Comparison of ENCODE assay signal across 14 mouse cellular contexts in the genomic region with DNA sequence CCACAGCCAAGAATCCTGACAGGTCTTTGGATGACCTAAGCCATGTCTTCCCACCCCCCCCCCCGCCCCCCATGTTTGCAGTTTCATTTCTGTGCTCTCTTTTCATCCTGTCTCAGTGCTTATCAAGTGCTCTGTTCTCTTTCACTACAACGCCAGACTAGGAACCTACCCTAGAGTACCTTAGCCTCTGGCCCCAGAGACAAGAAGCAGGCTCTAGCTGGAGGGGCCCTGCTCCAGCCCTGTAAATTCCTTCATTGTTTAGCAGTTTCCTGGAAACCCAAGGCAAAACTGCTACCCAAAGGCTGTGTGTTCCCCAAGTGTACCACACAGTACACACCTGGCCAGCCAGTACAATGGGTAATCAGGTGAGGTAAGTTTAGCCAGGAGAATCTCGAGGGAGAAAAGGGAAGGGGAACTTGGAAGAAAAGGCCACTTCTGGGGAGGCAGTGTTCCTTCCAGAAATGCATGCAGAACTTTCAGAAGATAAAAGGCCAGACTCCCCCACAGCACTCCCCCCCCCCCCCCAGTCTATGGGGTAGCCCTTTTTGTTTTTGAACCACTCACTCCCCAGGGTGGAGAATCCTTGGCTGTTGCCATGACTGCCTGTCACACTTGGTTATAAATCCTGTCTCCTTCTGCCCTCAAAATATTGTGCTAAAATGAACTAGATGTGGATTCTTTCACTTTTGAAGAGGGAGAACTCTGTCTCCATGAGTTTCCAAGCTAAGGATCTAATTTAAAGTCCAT.
A peak's percentile ranks its signal among the peaks of the same experiment; 100 is the strongest.
DNase-seq lines count a peak whose midpoint lies in the region; ATAC-seq lines count a peak whose summit lies in the region.
"Had no signal": no experiment of that assay in that cellular context is flagged by ENCODE, and none has a peak within 500 bp of the region (broad histone marks: within the 10 kb centered on the region; RNA-seq: fewer than 3 reads in every experiment).

No protein-coding gene starts in this region.

- no peak overlapping the region for H3K4me2 ChIP-seq in forebrain, embryonic 11.5 days (ENCODE audit: low read depth, low read length, severe bottlenecking)
- H3K4me2 ChIP-seq in forebrain, embryonic 15.5 days (replicated peaks): no peak overlapping the region
- H3K4me2 ChIP-seq in midbrain, embryonic 11.5 days: no peak overlapping the region
- no peak overlapping the region for H3K4me2 ChIP-seq in midbrain, embryonic 15.5 days
- no peak overlapping the region for H3K4me2 ChIP-seq in neural tube, embryonic 15.5 days

- intact Hi-C loops in gastrocnemius, postnatal 14 days (cut with DNase I; ENCODE audit: low total_unique reads): no loop called here

- H3K27me3 ChIP-seq in forebrain, embryonic 11.5 days (ENCODE audit: control insufficient read depth, insufficient read depth, low read length): no peaks in the 10 kb centered on the region
- no peaks in the 10 kb centered on the region for H3K27me3 ChIP-seq in forebrain, embryonic 15.5 days
- no peaks in the 10 kb centered on the region for H3K27me3 ChIP-seq in midbrain, embryonic 11.5 days (ENCODE audit: control insufficient read depth, insufficient read depth, low read length)
- H3K27me3 ChIP-seq in midbrain, embryonic 15.5 days (replicated peaks): no peaks in the 10 kb centered on the region
- H3K27me3 ChIP-seq in limb, embryonic 10.5 days (ENCODE audit: low read depth, poor library complexity, severe bottlenecking): no peaks in the 10 kb centered on the region
- H3K27me3 ChIP-seq in neural tube, embryonic 15.5 days (replicated peaks): no peaks in the 10 kb centered on the region

- H3K9me3 ChIP-seq in forebrain, embryonic 11.5 days (ENCODE audit: control insufficient read depth, low read length): no peaks in the 10 kb centered on the region
- no peaks in the 10 kb centered on the region for H3K9me3 ChIP-seq in forebrain, embryonic 15.5 days
- H3K9me3 ChIP-seq in midbrain, embryonic 11.5 days (ENCODE audit: control insufficient read depth, low read length): no peaks in the 10 kb centered on the region
- no peaks in the 10 kb centered on the region for H3K9me3 ChIP-seq in midbrain, embryonic 15.5 days
- H3K9me3 ChIP-seq in limb, embryonic 10.5 days (replicated peaks): no peaks in the 10 kb centered on the region
- no peaks in the 10 kb centered on the region for H3K9me3 ChIP-seq in neural tube, embryonic 15.5 days (replicated peaks)

- no peak overlapping the region for H3K4me3 ChIP-seq in forebrain, embryonic 11.5 days (ENCODE audit: low read depth, low read length)
- H3K4me3 ChIP-seq in forebrain, embryonic 15.5 days: no peak overlapping the region
- H3K4me3 ChIP-seq in midbrain, embryonic 11.5 days (ENCODE audit: low read depth, low read length): no peak overlapping the region
- H3K4me3 ChIP-seq in midbrain, embryonic 15.5 days: no peak overlapping the region
- H3K4me3 ChIP-seq in limb, embryonic 10.5 days: no peak overlapping the region
- no peak overlapping the region for H3K4me3 ChIP-seq in neural tube, embryonic 15.5 days (replicated peaks)

- H3K4me1 ChIP-seq in forebrain, embryonic 11.5 days (replicated peaks; ENCODE audit: control insufficient read depth, insufficient read depth, low read length): no peaks in the 10 kb centered on the region; the same call in 1 of the 2 replicates
- 0 out of 2 replicates have a peak, but pooled peaks cover 7% of the 10 kb centered on the region for H3K4me1 ChIP-seq in forebrain, embryonic 15.5 days
- peaks cover 7% of the 10 kb centered on the region for H3K4me1 ChIP-seq in midbrain, embryonic 11.5 days (ENCODE audit: control insufficient read depth, insufficient read depth, low read length)
- peaks cover 4% of the 10 kb centered on the region; the same call in 1 of the 2 replicates for H3K4me1 ChIP-seq in midbrain, embryonic 15.5 days
- H3K4me1 ChIP-seq in limb, embryonic 10.5 days: peaks cover 40% of the 10 kb centered on the region
- peaks cover 5% of the 10 kb centered on the region; the same call in 1 of the 2 replicates for H3K4me1 ChIP-seq in neural tube, embryonic 15.5 days

- WGBS in forebrain, embryonic 11.5 days: 21% methylated on average over 3 of the region's 3 CpGs
- 28% methylated on average over 3 of the region's 3 CpGs for whole genome bisulfite sequencing in forebrain, embryonic 15.5 days
- WGBS in midbrain, embryonic 11.5 days: 23% methylated on average over 3 of the region's 3 CpGs
- 33% methylated on average over 3 of the region's 3 CpGs for WGBS in midbrain, embryonic 15.5 days
- 39% methylated on average over 3 of the region's 3 CpGs for WGBS in limb, embryonic 10.5 days
- 24% methylated on average over 3 of the region's 3 CpGs for WGBS in neural tube, embryonic 15.5 days

- peak; percentile 55; the same call in 1 of the 2 replicates for ATAC-seq in forebrain, embryonic 11.5 days (replicated peaks; ENCODE audit: low FRiP score)
- ATAC-seq in forebrain, embryonic 15.5 days (replicated peaks): no peak
- ATAC-seq in midbrain, embryonic 11.5 days (ENCODE audit: low FRiP score): peak; percentile 77
- ATAC-seq in midbrain, embryonic 15.5 days (replicated peaks): no peak
- peak; percentile 28; the same call in 1 of the 2 replicates for ATAC-seq in neural tube, embryonic 15.5 days (ENCODE audit: low FRiP score)

- H3K9ac ChIP-seq in forebrain, embryonic 11.5 days (ENCODE audit: low read length): no peak overlapping the region
- no peak overlapping the region for H3K9ac ChIP-seq in forebrain, embryonic 15.5 days (replicated peaks)
- no peak overlapping the region for H3K9ac ChIP-seq in midbrain, embryonic 11.5 days (ENCODE audit: low read length)
- no peak overlapping the region for H3K9ac ChIP-seq in midbrain, embryonic 15.5 days
- no peak overlapping the region for H3K9ac ChIP-seq in neural tube, embryonic 15.5 days (replicated peaks)

- 0 out of 2 replicates have a peak overlapping the region, but pooled peaks have one; percentile 26 for H3K27ac ChIP-seq in forebrain, embryonic 11.5 days (ENCODE audit: low read depth, low read length)
- no peak overlapping the region for H3K27ac ChIP-seq in forebrain, embryonic 15.5 days (replicated peaks)
- H3K27ac ChIP-seq in midbrain, embryonic 11.5 days (ENCODE audit: low read depth, low read length): no peak overlapping the region
- H3K27ac ChIP-seq in midbrain, embryonic 15.5 days: no peak overlapping the region
- H3K27ac ChIP-seq in limb, embryonic 10.5 days: peak overlapping the region; percentile 81
- H3K27ac ChIP-seq in neural tube, embryonic 15.5 days (replicated peaks): no peak overlapping the region

- H3K36me3 ChIP-seq in forebrain, embryonic 11.5 days (ENCODE audit: control insufficient read depth, insufficient read depth, low read length): no peaks in the 10 kb centered on the region
- H3K36me3 ChIP-seq in forebrain, embryonic 15.5 days: no peaks in the 10 kb centered on the region
- no peaks in the 10 kb centered on the region for H3K36me3 ChIP-seq in midbrain, embryonic 11.5 days (ENCODE audit: control insufficient read depth, insufficient read depth, low read length)
- no peaks in the 10 kb centered on the region for H3K36me3 ChIP-seq in midbrain, embryonic 15.5 days (replicated peaks)
- H3K36me3 ChIP-seq in limb, embryonic 10.5 days: no peaks in the 10 kb centered on the region
- no peaks in the 10 kb centered on the region for H3K36me3 ChIP-seq in neural tube, embryonic 15.5 days

- DNase-seq in forebrain, embryonic 11.5 days (ENCODE audit: low spot score): no peak
- DNase-seq in midbrain, embryonic 11.5 days (ENCODE audit: low spot score, missing footprints): peak; percentile 90
- DNase-seq in limb, embryonic 10.5 days (ENCODE audit: low spot score): no peak
- DNase-seq in gastrocnemius, postnatal 14 days: no peak
- DNase-seq in thymus, postnatal 36 days: no peak
- DNase-seq: adrenal gland, postnatal 14 days; cerebellum, postnatal 36 days; gastrocnemius, postnatal 10 days; lung, adult 2 months; right cerebral cortex, adult 18-20 months; thymus, adult 2 months had no signal

Comparison
In these comparisons a context has a peak if more than half of its experiments do, and no peak if none do; other contexts are left out.
1. ATAC-seq: peak in forebrain, embryonic 11.5 days (single experiment), midbrain, embryonic 11.5 days (single experiment) and neural tube, embryonic 15.5 days (single experiment); none in forebrain, embryonic 15.5 days (single experiment) and midbrain, embryonic 15.5 days (single experiment).
2. H3K27ac ChIP-seq: peak in forebrain, embryonic 11.5 days (single experiment) and limb, embryonic 10.5 days (single experiment); none in forebrain, embryonic 15.5 days (single experiment), midbrain, embryonic 11.5 days (single experiment), midbrain, embryonic 15.5 days (single experiment) and neural tube, embryonic 15.5 days (single experiment).